Mouse (Mus musculus) cerebellum, adult 2 months (tissue): Measurements from ENCODE around the gene Lhb. TPM values are rescaled to one million over a fixed set of nuclear protein-coding genes. Genes with fewer than 3 reads are reported as not detected.
A peak's percentile ranks its signal among the peaks of the same experiment; 100 is the strongest.

Source experiments
- DNase-seq, 2 experiments: peaks; one replicate each; pipeline ENCODE4 v3.0.0; 2021
- H3K27ac ChIP-seq: fragments of 200-500 bp; 2 replicates; pipeline ENCODE4 v1.5.1; 2012; ENCODE audit warnings: low read length, control low read depth, inconsistent platforms; ENCODE audit not compliant: insufficient read depth
- H3K27me3 ChIP-seq: fragments of 200-500 bp; 2 replicates; pipeline ENCODE4 v1.6.1; 2012; ENCODE audit warnings: inconsistent platforms, mild to moderate bottlenecking, low read length, moderate library complexity; ENCODE audit not compliant: control insufficient read depth, insufficient read depth
- H3K4me1 ChIP-seq: fragments of 200-500 bp; 2 replicates; pipeline ENCODE4 v1.6.1; 2011; ENCODE audit warnings: low read length; ENCODE audit not compliant: control insufficient read depth, insufficient read depth
- H3K4me3 ChIP-seq: fragments of 200-500 bp; replicated peaks from 2 replicates; pipeline ENCODE3; 2011; ENCODE audit warnings: mild to moderate bottlenecking, low read depth, low read length, control low read depth; ENCODE audit not compliant: insufficient read depth
- CTCF ChIP-seq: fragments of 200-500 bp; IDR thresholded peaks from 2 replicates; pipeline ENCODE4 v1.5.1; 2011; ENCODE audit warnings: low read depth, mild to moderate bottlenecking, control low read depth, low read length, moderate library complexity, borderline replicate concordance; ENCODE audit not compliant: insufficient read depth
- POLR2A ChIP-seq: fragments of 200-500 bp; IDR thresholded peaks from 2 replicates; pipeline ENCODE4 v1.6.1; 2011; ENCODE audit warnings: low read length, control low read depth, borderline replicate concordance; ENCODE audit not compliant: insufficient read depth
- WGBS: fragments of 180-500 bp; shearing (Covaris S2); methylation state at CpG from one replicate; pipeline ENCODE4 v1.1.7; 2018; 5-methylcytosine and 5-hydroxymethylcytosine counted together
- polyA plus RNA-seq: library from polyadenylated mRNA; depleted of rRNA; stranded (reverse); fragments of >200 nt; gene quantifications from 2 replicates; pipeline ENCODE4 v1.2.3, GENCODE M21; 2012

Lhb gene
- polyA plus RNA-seq, 1 experiment: 0.59 TPM

- Histone ChIP-seq H3K4me1 (no peaks in the 10 kb centered on the region), H3K4me3 (no peak overlapping the region), H3K27me3 (no peaks in the 10 kb centered on the region), H3K27ac (no peak overlapping the region)
- no peak for TF ChIP-seq POLR2A
- TF ChIP-seq CTCF: no peak
- 89% methylated on average over 1 of the region's 1 CpGs for WGBS
- no peak for DNase-seq
Measured at GRCm38 (mm10) chr7:45449974-45450373, 29.4 kb downstream of the Lhb start.

DNA sequence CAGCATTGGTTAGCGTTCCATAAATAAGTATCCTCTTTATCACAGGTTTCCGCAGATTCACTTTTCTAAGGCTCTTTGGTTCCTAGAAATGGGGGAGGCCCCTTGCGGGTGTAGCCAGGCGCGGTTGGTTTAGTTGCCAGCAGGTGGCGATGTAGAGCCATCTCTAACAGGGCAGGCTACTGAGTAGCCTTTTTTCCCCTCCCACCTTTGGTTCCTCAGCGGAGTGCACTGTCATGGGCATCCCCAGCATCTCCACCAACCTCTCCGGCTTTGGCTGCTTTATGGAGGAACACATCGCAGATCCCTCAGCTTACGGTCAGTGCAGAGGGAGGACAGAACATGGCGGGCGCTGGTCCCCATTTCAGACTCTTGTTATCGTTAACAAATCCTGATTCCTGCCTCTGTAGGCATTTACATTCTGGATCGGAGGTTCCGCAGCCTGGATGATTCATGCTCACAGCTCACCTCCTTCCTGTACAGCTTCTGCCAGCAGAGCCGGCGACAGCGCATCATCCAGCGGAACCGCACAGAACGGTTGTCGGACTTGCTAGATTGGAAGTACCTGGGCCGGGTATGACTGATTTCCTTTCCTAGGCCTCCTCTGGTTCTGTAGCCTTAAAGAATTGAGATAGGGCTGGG is 30.8 kb downstream of the Lhb start:
- H3K4me3 ChIP-seq: peak overlapping the region; percentile 55
- DNase-seq: peak; percentile 80 to 87
- H3K27ac ChIP-seq: no peak overlapping the region
- no peaks in the 10 kb centered on the region for H3K4me1 ChIP-seq
- 49% methylated on average over 23 of the region's 23 CpGs for WGBS
- no peaks in the 10 kb centered on the region for H3K27me3 ChIP-seq
- TF ChIP-seq POLR2A (no peak), CTCF (peak; percentile 84)

DNA sequence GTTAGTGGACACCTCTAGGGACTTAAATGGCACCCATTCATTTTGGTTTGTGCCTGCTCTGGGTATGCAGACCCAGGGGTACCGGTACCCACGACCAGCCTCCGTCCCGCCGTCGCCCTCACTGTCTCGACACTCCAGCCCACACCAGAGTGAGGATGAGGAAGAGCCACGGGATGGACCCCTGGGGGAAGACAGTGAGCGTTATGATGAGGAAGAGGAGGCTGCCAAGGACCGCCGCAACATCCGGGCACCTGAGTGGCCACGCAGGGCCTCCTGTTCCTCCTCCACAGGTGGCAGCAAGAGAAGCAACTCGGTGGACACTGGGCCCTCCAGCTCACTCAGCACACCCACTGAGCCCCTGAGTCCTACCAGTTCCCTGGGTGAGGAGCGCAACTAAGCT is 34.4 kb downstream of the Lhb start:
- peaks cover 7% of the 10 kb centered on the region for H3K4me1 ChIP-seq
- WGBS: 85% methylated on average over 15 of the region's 15 CpGs
- no peak overlapping the region for H3K27ac ChIP-seq
- TF ChIP-seq POLR2A (no peak), CTCF (no peak)
- no peak for DNase-seq
- H3K4me3 ChIP-seq: no peak overlapping the region
- H3K27me3 ChIP-seq: no peaks in the 10 kb centered on the region

- H3K27ac ChIP-seq: no peak overlapping the region
- TF ChIP-seq CTCF (no peak), POLR2A (no peak)
- WGBS: 75% methylated on average over 13 of the region's 13 CpGs
- no peak overlapping the region for H3K4me3 ChIP-seq
- no peak for DNase-seq
- H3K4me1 ChIP-seq: peaks cover 11% of the 10 kb centered on the region
- no peaks in the 10 kb centered on the region for H3K27me3 ChIP-seq
Measured at GRCm38 (mm10) chr7:45455932-45456696, 35.5 kb downstream of the Lhb start.

GRCm38 (mm10) chr7:45456721-45457203 is 36.1 kb downstream of the Lhb start:
- H3K4me3 ChIP-seq: no peak overlapping the region
- H3K4me1 ChIP-seq: peaks cover 11% of the 10 kb centered on the region
- 49% methylated on average over 9 of the region's 9 CpGs for WGBS
- TF ChIP-seq CTCF (no peak), POLR2A (no peak)
- no peaks in the 10 kb centered on the region for H3K27me3 ChIP-seq
- no peak overlapping the region for H3K27ac ChIP-seq
- no peak for DNase-seq

DNA sequence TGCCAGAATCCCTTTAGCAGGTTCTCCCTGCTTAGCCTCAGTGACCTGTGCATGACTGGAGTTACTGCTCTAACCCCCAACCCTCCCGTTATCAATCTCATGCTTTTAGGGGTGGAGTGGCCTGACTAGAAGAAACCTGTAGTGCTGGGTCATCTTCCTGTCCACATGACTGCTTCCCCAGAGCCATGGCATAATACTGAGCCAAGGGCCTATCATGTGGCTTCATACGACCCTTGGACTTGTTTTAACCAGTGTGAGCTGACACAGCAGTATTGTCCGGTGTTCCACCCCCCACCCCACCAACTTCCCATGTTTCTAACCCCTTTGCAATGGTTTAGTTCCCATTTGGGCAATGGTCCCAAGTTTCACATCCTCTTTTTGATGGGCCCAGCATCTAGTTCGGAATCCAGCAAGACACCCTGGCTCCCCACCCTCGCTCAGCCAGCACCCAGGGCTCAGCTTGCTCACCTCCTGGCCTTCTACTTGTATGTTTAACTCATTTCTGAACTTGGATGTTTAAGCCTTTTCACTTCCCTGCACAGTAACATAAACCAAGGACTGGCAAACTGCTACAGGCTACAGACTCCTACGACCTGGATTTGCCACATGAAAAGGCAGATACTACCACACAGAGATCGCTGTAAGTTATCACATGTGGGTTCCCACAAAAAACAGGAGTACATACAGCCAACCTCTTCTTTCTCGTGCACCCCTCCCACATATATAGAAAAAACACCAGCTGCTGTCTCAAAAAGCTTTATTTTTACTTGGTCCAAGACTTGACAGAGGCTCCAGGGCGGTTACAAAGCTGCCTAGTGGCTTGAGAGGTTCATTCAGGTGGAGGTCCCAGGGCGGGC is 36.8 kb downstream of the Lhb start:
- Histone ChIP-seq H3K27ac (no peak overlapping the region), H3K4me3 (peak overlapping the region; percentile 15), H3K4me1 (peaks cover 11% of the 10 kb centered on the region), H3K27me3 (no peaks in the 10 kb centered on the region)
- no peak for TF ChIP-seq POLR2A
- TF ChIP-seq CTCF: no peak
- no peak for DNase-seq
- WGBS: 38% methylated on average over 10 of the region's 10 CpGs

- peaks cover 11% of the 10 kb centered on the region for H3K4me1 ChIP-seq
- under 1% methylated on average over 43 of the region's 43 CpGs for WGBS
- TF ChIP-seq CTCF: no peak
- TF ChIP-seq POLR2A: no peak
- H3K4me3 ChIP-seq: peak overlapping the region; percentile 96
- DNase-seq: peak; percentile 81 to 86
- H3K27ac ChIP-seq: peak overlapping the region; percentile 71
- no peaks in the 10 kb centered on the region for H3K27me3 ChIP-seq
Measured at GRCm38 (mm10) chr7:45458748-45459563, 38.3 kb downstream of the Lhb start.
